In the genomic region with DNA sequence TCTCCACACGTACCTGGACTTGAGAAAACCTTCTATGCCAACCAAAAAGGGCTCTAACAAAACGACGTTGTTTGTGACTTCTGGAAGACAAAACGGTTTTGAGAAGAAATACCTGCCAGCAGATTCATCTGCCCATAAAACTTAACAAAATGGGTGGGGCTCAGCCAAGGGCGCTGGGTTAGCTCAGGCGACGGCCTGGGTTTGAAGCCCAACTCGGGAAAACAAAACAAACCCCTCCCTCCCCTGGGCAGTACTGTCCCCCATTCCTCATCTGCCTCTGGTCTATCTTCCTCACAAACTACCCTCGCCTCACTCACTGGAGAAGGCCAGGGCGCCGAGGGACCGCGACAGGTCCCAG, we compare ENCODE assay signal across 8 mouse cellular contexts. TPM values are rescaled to one million over a fixed set of nuclear protein-coding genes. Genes with fewer than 3 reads are reported as not detected.
DNase-seq lines count a peak whose midpoint lies in the region; ATAC-seq lines count a peak whose summit lies in the region.

No protein-coding gene starts in this region.

- peak overlapping the region; percentile 57 for H3K27ac ChIP-seq in forebrain, embryonic 11.5 days (ENCODE audit: low read depth, low read length)
- peak overlapping the region; percentile 89 for H3K27ac ChIP-seq in liver, embryonic 12.5 days

- DNase-seq in embryo, embryonic 11 days = peak; percentile 62
- no peak for DNase-seq in embryo, embryonic 9.5 days (ENCODE audit: extremely low spot score)
- peak; percentile 51 for DNase-seq in 3T3-L1 (ENCODE audit: low read depth, low spot score)
- no peak for DNase-seq in forebrain, embryonic 11.5 days (ENCODE audit: low spot score)
- DNase-seq in left cerebral cortex, postnatal 14 days (ENCODE audit: low spot score in 2 of 2) = no peak
- DNase-seq in urinary bladder, postnatal 10 days (ENCODE audit: low spot score) = no peak
- DNase-seq in adrenal gland, postnatal 36 days = no peak

- no peak for ATAC-seq in forebrain, embryonic 11.5 days (replicated peaks; ENCODE audit: low FRiP score)
- peak; percentile 73 for ATAC-seq in liver, embryonic 12.5 days

- intact Hi-C loops in left cerebral cortex, postnatal 14 days (cut with DNase I) = no loop called here

- H3K36me3 ChIP-seq in forebrain, embryonic 11.5 days (ENCODE audit: control insufficient read depth, insufficient read depth, low read length) = no peaks in the 10 kb centered on the region
- H3K36me3 ChIP-seq in liver, embryonic 12.5 days = peaks cover 38% of the 10 kb centered on the region

- no peaks in the 10 kb centered on the region for H3K9me3 ChIP-seq in forebrain, embryonic 11.5 days (ENCODE audit: control insufficient read depth, low read length)
- H3K9me3 ChIP-seq in liver, embryonic 12.5 days (replicated peaks) = no peaks in the 10 kb centered on the region

- peaks cover 7% of the 10 kb centered on the region; the same call in 1 of the 2 replicates for H3K4me1 ChIP-seq in forebrain, embryonic 11.5 days (replicated peaks; ENCODE audit: control insufficient read depth, insufficient read depth, low read length)
- H3K4me1 ChIP-seq in liver, embryonic 12.5 days = peaks cover 42% of the 10 kb centered on the region

- H3K4me2 ChIP-seq in forebrain, embryonic 11.5 days (ENCODE audit: low read depth, low read length, severe bottlenecking) = peak overlapping the region; percentile 53
- H3K4me2 ChIP-seq in liver, embryonic 12.5 days = peak overlapping the region; percentile 67

- H3K9ac ChIP-seq in forebrain, embryonic 11.5 days (ENCODE audit: low read length) = peak overlapping the region; percentile 79
- H3K9ac ChIP-seq in liver, embryonic 12.5 days = peak overlapping the region; percentile 81

- H3K27me3 ChIP-seq in forebrain, embryonic 11.5 days (ENCODE audit: control insufficient read depth, insufficient read depth, low read length) = no peaks in the 10 kb centered on the region
- no peaks in the 10 kb centered on the region for H3K27me3 ChIP-seq in liver, embryonic 12.5 days (replicated peaks)

- peak overlapping the region; percentile 85 for H3K4me3 ChIP-seq in forebrain, embryonic 11.5 days (ENCODE audit: low read depth, low read length)
- peak overlapping the region; percentile 72 for H3K4me3 ChIP-seq in liver, embryonic 12.5 days

- WGBS in forebrain, embryonic 11.5 days = under 1% methylated on average over 13 of the region's 13 CpGs
- WGBS in liver, embryonic 12.5 days (ENCODE audit: insufficient replicate concordance) = under 1% methylated on average over 13 of the region's 13 CpGs

RNA-seq across cellular contexts. Expression of a gene that starts 0.3 kb away (rescaled TPM):
- polyA plus RNA-seq in forebrain, embryonic 11.5 days (2014; fragmentation: Nextera tagmentation; extraction: Ambion mirVana) = 120 and 131 TPM in 2 replicates
- polyA plus RNA-seq in liver, embryonic 12.5 days (2016; fragmentation: Nextera tagmentation; extraction: Ambion mirVana) = 90.2 and 91.3 TPM in 2 replicates
- total RNA-seq in left cerebral cortex, postnatal 14 days (2021) = 1 to 10 TPM in 1 of 2 experiments, under 1 TPM in 1; 0.57 to 1.3 TPM
- 1 to 10 TPM; 3.5 to 4.0 TPM for total RNA-seq in adrenal gland, postnatal 36 days (2021)

RNA-seq across cellular contexts. Expression of a gene that starts 0.4 kb away (rescaled TPM):
- polyA plus RNA-seq in forebrain, embryonic 11.5 days (2014; fragmentation: Nextera tagmentation; extraction: Ambion mirVana) = 34.9 and 36.7 TPM in 2 replicates
- polyA plus RNA-seq in liver, embryonic 12.5 days (2016; fragmentation: Nextera tagmentation; extraction: Ambion mirVana) = 43.6 and 46.4 TPM in 2 replicates
- total RNA-seq in left cerebral cortex, postnatal 14 days (2021) = 1 to 10 TPM; 1.2 to 1.7 TPM
- total RNA-seq in adrenal gland, postnatal 36 days (2021) = 1 to 10 TPM; 2.0 to 2.6 TPM

RNA-seq across cellular contexts. Expression of a gene that starts 44.8 kb away (rescaled TPM):
- polyA plus RNA-seq in forebrain, embryonic 11.5 days (2014; fragmentation: Nextera tagmentation; extraction: Ambion mirVana) = 37.7 and 39.5 TPM in 2 replicates
- 47.4 and 49.6 TPM in 2 replicates for polyA plus RNA-seq in liver, embryonic 12.5 days (2016; fragmentation: Nextera tagmentation; extraction: Ambion mirVana)
- total RNA-seq in left cerebral cortex, postnatal 14 days (2021) = 10 to 100 TPM; 27.7 to 30.3 TPM
- total RNA-seq in adrenal gland, postnatal 36 days (2021) = 10 to 100 TPM; 42.1 to 44.6 TPM

RNA-seq across cellular contexts. Expression of a gene that starts 57.0 kb away (rescaled TPM):
- polyA plus RNA-seq in forebrain, embryonic 11.5 days (2014; fragmentation: Nextera tagmentation; extraction: Ambion mirVana) = 32.1 and 39.5 TPM in 2 replicates
- 27.7 and 27.8 TPM in 2 replicates for polyA plus RNA-seq in liver, embryonic 12.5 days (2016; fragmentation: Nextera tagmentation; extraction: Ambion mirVana)
- total RNA-seq in left cerebral cortex, postnatal 14 days (2021) = 10 to 100 TPM; 59.6 to 61.6 TPM
- total RNA-seq in adrenal gland, postnatal 36 days (2021) = 10 to 100 TPM; 25.3 to 26.5 TPM

Comparison
In these comparisons a context has a peak if more than half of its experiments do, and no peak if none do; other contexts are left out.
1. DNase-seq: peak in embryo, embryonic 11 days (single experiment) and 3T3-L1 (single experiment); none in embryo, embryonic 9.5 days (single experiment), forebrain, embryonic 11.5 days (single experiment), left cerebral cortex, postnatal 14 days (0 of 2), urinary bladder, postnatal 10 days (single experiment) and adrenal gland, postnatal 36 days (0 of 2).